Mouse (Mus musculus) myocyte (in vitro differentiated cells): ENCODE results near the gene Plxnb1. TPM values are rescaled to one million over a fixed set of nuclear protein-coding genes. Genes with fewer than 3 reads are reported as not detected.

ENCODE experiments used
- H3K27me3 ChIP-seq: one replicate; pipeline ENCODE4 v1.6.1; 2011; ENCODE audit not compliant: control insufficient read depth, insufficient read depth, insufficient read length
- H3K36me3 ChIP-seq: one replicate; pipeline ENCODE4 v1.6.1; 2011; ENCODE audit not compliant: control insufficient read depth, insufficient read depth
- H3K4me2 ChIP-seq: one replicate; pipeline ENCODE4 v1.6.1; 2011; ENCODE audit warnings: low read depth, control low read depth
- H3K4me3 ChIP-seq: one replicate; pipeline ENCODE4 v1.5.1; 2011; ENCODE audit warnings: mild to moderate bottlenecking, control low read depth, moderate library complexity
- H3K79me2 ChIP-seq: one replicate; pipeline ENCODE4 v1.6.1; 2011; ENCODE audit not compliant: control insufficient read depth, insufficient read depth
- H3ac ChIP-seq: one replicate; pipeline ENCODE4 v1.6.1; 2011; ENCODE audit not compliant: control insufficient read depth, insufficient read length
- CEBPB ChIP-seq: IDR thresholded peaks from 2 replicates; pipeline ENCODE4 v1.6.1; 2011; ENCODE audit warnings: mild to moderate bottlenecking, moderate library complexity; ENCODE audit not compliant: poor library complexity, insufficient read depth, severe bottlenecking
- E2F4 ChIP-seq: IDR thresholded peaks from one replicate; pipeline ENCODE4 v1.6.1; 2011; ENCODE audit warnings: mild to moderate bottlenecking, control low read depth, moderate library complexity; ENCODE audit not compliant: insufficient read depth
- MAX ChIP-seq: IDR thresholded peaks from one replicate; pipeline ENCODE4 v1.6.1; 2011; ENCODE audit warnings: low read depth, mild to moderate bottlenecking, control low read depth
- MYOD1 ChIP-seq, 3 experiments: IDR thresholded peaks; one replicate each; pipeline ENCODE4 v1.6.1; 2011; ENCODE audit warnings: control low read depth in 2 of 3, low read depth in 2 of 3, mild to moderate bottlenecking in 2 of 3, moderate library complexity in 1 of 3; ENCODE audit not compliant: insufficient read length in 2 of 3, control insufficient read depth in 1 of 3
- MYOG ChIP-seq, 3 experiments: IDR thresholded peaks; one replicate each; pipeline ENCODE4 v1.6.1; 2011; ENCODE audit warnings: control low read depth in 2 of 3, low read depth in 2 of 3, mild to moderate bottlenecking in 2 of 3; ENCODE audit not compliant: insufficient read length in 2 of 3, control insufficient read depth in 1 of 3, insufficient read depth in 1 of 3
- POLR2A ChIP-seq: IDR thresholded peaks from one replicate; pipeline ENCODE4 v1.6.1; 2011; ENCODE audit warnings: low read depth, mild to moderate bottlenecking, control low read depth, moderate library complexity; ENCODE audit not compliant: insufficient read length
- POLR2AphosphoS2 ChIP-seq: IDR thresholded peaks from one replicate; pipeline ENCODE4 v1.6.1; 2011; ENCODE audit warnings: low read depth, control low read depth; ENCODE audit not compliant: insufficient read length
- REST ChIP-seq: IDR thresholded peaks from one replicate; pipeline ENCODE4 v1.6.1; 2011; ENCODE audit warnings: mild to moderate bottlenecking, control low read depth, moderate library complexity; ENCODE audit not compliant: insufficient read depth, insufficient read length
- SRF ChIP-seq: IDR thresholded peaks from one replicate; pipeline ENCODE4 v1.6.1; 2011; ENCODE audit warnings: low read depth; ENCODE audit not compliant: control insufficient read depth, insufficient read length
- TCF12 ChIP-seq: IDR thresholded peaks from one replicate; pipeline ENCODE4 v1.6.1; 2011; ENCODE audit warnings: mild to moderate bottlenecking, control low read depth; ENCODE audit not compliant: poor library complexity, insufficient read depth, severe bottlenecking
- TCF3 ChIP-seq: IDR thresholded peaks from one replicate; pipeline ENCODE4 v1.6.1; 2011; ENCODE audit warnings: low read depth, control low read depth; ENCODE audit not compliant: insufficient read length
- USF1 ChIP-seq: IDR thresholded peaks from one replicate; pipeline ENCODE4 v1.6.1; 2011; ENCODE audit warnings: low read depth, mild to moderate bottlenecking, control low read depth, moderate library complexity
- polyA plus RNA-seq: library from polyadenylated mRNA; unstranded; fragments of >200 nt; fragmentation: generic; extraction: Trizol; gene quantifications from one replicate; pipeline ENCODE4 v1.2.1, GENCODE M21; 2012; ENCODE audit warnings: missing spikeins

Plxnb1 gene
- polyA plus RNA-seq, 1 experiment: 6.1 TPM

DNA sequence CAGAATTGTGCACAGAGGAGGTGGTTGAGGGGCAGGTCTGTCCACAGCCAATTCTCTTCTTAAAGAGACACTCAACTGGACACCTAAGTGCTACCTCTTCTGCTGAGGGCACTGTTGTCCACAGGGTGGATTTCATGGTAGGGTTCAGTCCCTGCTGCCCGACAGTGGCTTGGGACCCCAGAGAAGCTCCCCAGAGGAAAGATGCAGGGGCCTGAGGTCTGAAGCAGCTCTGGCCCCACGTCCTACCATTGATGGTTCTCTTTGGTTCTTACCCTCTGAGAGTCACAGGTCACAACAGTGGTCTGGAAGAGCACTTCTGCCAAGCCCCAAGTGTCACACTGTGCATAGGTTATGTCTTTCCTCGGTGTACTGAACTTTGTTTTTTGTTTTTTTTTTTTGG, 41.8 kb upstream of the Plxnb1 start:
- Histone ChIP-seq H3K79me2 (no peaks in the 10 kb centered on the region), H3K36me3 (no peaks in the 10 kb centered on the region), H3ac (no peak overlapping the region), H3K27me3 (no peaks in the 10 kb centered on the region), H3K4me2 (no peak overlapping the region), H3K4me3 (no peak overlapping the region)
- TF ChIP-seq E2F4 (no peak), USF1 (no peak)

DNA sequence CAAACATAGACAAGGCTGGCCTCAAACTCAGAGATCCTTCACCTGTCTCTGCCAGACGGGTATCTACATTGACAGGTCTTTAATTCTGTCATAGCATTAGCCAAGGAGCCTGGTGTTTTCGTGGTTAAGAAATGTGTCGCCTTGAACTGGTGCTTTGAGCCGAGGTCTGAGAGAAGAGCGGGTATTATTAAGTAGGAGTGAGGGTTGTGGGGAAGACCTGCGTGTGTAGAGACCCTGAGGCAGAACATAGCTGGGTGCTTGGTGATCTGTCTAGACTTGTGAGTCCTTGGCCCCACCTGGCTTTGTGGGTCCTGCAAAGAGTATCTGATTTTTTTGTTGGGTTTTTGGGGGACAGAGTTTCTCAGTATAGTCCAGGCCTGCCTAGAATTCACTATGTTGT, 41.3 kb upstream of the Plxnb1 start:
- TF ChIP-seq MYOG (IDR thresholded peaks at IDR 0.05; ENCODE audit: control insufficient read depth in 1 of 3, insufficient read depth in 1 of 3, insufficient read length in 2 of 3, low read depth in 2 of 3) (no peak), CEBPB (no peak), POLR2AphosphoS2 (no peak), TCF3 (no peak), SRF (no peak), POLR2A (no peak)
- no peak overlapping the region for H3K4me3 ChIP-seq
- H3K4me2 ChIP-seq: no peak overlapping the region
- H3ac ChIP-seq: no peak overlapping the region
- H3K36me3 ChIP-seq: no peaks in the 10 kb centered on the region
- no peaks in the 10 kb centered on the region for H3K79me2 ChIP-seq
- no peaks in the 10 kb centered on the region for H3K27me3 ChIP-seq

DNA sequence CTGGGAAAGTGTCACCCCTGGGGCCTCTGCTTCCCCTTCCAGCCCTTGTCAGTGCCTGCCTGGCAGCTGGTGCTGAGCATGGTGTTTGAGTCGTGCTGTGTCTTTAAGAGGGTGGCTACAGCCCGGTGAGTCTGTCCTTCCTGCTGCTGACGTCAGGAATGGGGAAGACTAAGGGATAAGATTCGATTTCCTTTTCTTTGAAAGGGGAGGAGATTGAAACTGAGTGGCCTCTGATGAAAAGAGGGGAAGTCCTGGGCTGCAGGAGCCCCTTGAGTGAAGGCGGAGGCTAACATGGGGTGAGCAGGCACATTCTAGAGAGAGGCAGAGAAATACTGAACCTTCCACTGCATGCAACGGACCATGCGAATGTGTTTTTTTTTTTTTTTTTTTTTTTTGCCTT, 40.5 kb upstream of the Plxnb1 start:
- Histone ChIP-seq H3K27me3 (no peaks in the 10 kb centered on the region), H3K79me2 (no peaks in the 10 kb centered on the region), H3K4me3 (peak overlapping the region; percentile 10), H3K36me3 (no peaks in the 10 kb centered on the region), H3ac (no peak overlapping the region), H3K4me2 (peak overlapping the region; percentile 83)
- TF ChIP-seq MYOG (IDR thresholded peaks at IDR 0.05; ENCODE audit: control insufficient read depth in 1 of 3, insufficient read depth in 1 of 3, insufficient read length in 2 of 3, low read depth in 2 of 3) (no peak), MYOD1 (IDR thresholded peaks at IDR 0.05; ENCODE audit: control insufficient read depth in 1 of 3, insufficient read length in 2 of 3, low read depth in 2 of 3) (no peak), POLR2A (peak; percentile 30), SRF (no peak)

DNA sequence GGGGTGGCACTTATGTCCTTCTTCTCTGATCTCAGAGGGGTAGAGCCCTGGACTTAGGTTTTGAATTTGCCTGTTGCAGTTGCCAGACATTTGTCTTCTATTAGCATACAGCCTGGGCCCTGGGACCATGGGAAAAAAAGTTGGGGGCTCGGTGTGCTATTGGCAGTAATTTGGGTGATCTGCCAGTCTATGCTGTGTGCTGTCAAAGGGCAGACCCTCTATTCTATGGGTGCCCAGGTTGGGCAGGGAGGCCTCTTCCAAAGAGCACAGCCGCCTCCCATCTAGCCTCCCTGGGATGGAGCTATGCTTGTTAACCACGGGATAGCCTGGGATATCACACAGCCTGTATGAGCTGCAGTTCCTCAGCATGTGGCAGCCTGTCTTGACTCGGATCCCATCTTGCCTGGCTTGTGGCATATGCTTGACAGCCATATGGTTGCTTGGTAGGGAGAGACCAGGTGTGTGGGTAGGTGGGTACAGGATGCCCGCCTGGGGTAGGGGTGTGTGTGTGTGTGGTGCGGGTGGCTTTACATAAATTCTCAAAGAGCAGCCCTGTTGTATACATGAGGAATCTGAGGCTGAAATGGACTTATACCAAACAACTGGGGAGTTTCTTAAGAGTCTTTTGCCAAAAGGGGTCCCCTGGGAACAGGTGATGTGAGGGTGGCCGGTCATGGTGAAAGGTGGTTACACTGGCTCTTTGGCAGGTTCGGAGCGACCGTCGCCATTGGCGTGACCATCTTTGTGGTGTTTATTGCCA, 39.7 kb upstream of the Plxnb1 start:
- peak overlapping the region; percentile 10 for H3K4me3 ChIP-seq
- H3ac ChIP-seq: no peak overlapping the region
- H3K36me3 ChIP-seq: no peaks in the 10 kb centered on the region
- H3K27me3 ChIP-seq: no peaks in the 10 kb centered on the region
- no peak for TF ChIP-seq E2F4
- peak overlapping the region; percentile 83 for H3K4me2 ChIP-seq
- H3K79me2 ChIP-seq: no peaks in the 10 kb centered on the region

DNA sequence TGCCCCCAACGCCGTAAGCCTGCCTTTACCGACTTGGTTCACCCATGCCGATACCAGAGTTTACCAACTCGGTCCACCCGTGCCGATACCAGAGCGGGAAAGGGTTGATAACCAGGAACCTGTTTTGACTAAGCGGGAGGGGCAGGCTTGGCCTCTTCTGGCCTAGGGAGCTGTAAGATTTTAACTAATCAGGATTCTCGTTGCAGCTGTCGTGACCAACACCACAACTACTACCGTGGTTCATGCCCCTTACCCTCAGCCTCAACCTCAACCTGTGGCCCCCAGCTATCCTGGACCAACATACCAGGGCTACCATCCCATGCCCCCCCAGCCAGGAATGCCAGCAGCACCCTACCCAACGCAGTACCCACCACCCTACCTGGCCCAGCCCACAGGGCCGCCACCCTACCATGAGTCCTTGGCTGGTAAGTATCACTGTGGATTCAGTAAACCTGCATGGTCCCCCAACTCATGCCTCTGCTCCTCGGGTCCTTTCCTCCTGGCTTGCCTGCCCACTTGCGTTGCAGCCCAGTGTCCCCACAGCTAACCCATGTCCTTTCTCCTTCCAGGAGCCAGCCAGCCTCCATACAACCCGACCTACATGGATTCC, 39.0 kb upstream of the Plxnb1 start:
- H3K79me2 ChIP-seq: no peaks in the 10 kb centered on the region
- no peaks in the 10 kb centered on the region for H3K27me3 ChIP-seq
- TF ChIP-seq MYOG (IDR thresholded peaks at IDR 0.05; ENCODE audit: control insufficient read depth in 1 of 3, insufficient read depth in 1 of 3, insufficient read length in 2 of 3, low read depth in 2 of 3): no peak
- no peak for TF ChIP-seq USF1
- no peak for TF ChIP-seq TCF12
- TF ChIP-seq MYOD1 (IDR thresholded peaks at IDR 0.05; ENCODE audit: control insufficient read depth in 1 of 3, insufficient read length in 2 of 3, low read depth in 2 of 3): no peak
- no peak for TF ChIP-seq E2F4
- TF ChIP-seq CEBPB: no peak
- TF ChIP-seq REST: no peak
- TF ChIP-seq POLR2AphosphoS2: no peak
- no peak for TF ChIP-seq SRF
- TF ChIP-seq MAX: no peak
- no peak for TF ChIP-seq TCF3
- TF ChIP-seq POLR2A: no peak
- H3K4me2 ChIP-seq: no peak overlapping the region
- H3ac ChIP-seq: no peak overlapping the region
- no peak overlapping the region for H3K4me3 ChIP-seq
- no peaks in the 10 kb centered on the region for H3K36me3 ChIP-seq

DNA sequence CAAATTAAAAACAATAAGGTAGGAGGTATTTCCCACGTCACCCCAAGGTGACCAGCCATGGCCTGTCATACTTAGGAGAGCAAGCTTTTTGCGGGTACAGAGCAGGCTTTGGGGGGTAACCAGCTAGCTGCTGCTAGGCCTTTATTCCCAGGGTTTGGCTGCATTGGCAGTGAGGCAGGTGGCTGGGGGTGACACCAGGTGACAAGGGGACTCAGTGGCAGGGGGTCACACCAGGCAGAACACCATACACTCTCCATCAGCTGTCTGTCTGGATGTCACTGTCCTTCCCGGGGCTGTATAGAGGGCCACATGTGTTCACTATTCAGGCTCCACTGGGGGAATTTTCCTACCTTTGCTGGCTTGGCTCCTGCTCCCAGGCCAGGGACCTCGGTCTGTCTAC, 38.3 kb upstream of the Plxnb1 start:
- Histone ChIP-seq H3K4me3 (no peak overlapping the region), H3K4me2 (no peak overlapping the region), H3K27me3 (no peaks in the 10 kb centered on the region), H3K36me3 (no peaks in the 10 kb centered on the region), H3K79me2 (no peaks in the 10 kb centered on the region), H3ac (no peak overlapping the region)
- TF ChIP-seq CEBPB: no peak
- no peak for TF ChIP-seq E2F4
- no peak for TF ChIP-seq POLR2AphosphoS2
- no peak for TF ChIP-seq MAX
- no peak for TF ChIP-seq USF1
- no peak for TF ChIP-seq TCF12
- no peak for TF ChIP-seq REST
- no peak for TF ChIP-seq MYOG (IDR thresholded peaks at IDR 0.05; ENCODE audit: control insufficient read depth in 1 of 3, insufficient read depth in 1 of 3, insufficient read length in 2 of 3, low read depth in 2 of 3)
- TF ChIP-seq POLR2A: no peak
- no peak for TF ChIP-seq MYOD1 (IDR thresholded peaks at IDR 0.05; ENCODE audit: control insufficient read depth in 1 of 3, insufficient read length in 2 of 3, low read depth in 2 of 3)
- TF ChIP-seq TCF3: no peak
- TF ChIP-seq SRF: no peak
